Mouse (Mus musculus) neural tube, embryonic 13.5 days (tissue): Measurements from ENCODE around the gene Cerkl. TPM values are rescaled to one million over a fixed set of nuclear protein-coding genes. Genes with fewer than 3 reads are reported as not detected.

Experiments
- polyA plus RNA-seq: library from polyadenylated mRNA; unstranded; fragments of >200 nt; fragmentation: Nextera tagmentation; extraction: Ambion mirVana; gene quantifications from 2 replicates; pipeline ENCODE4 v1.2.1, GENCODE M21; 2015

Gene Cerkl
- polyA plus RNA-seq, 1 experiment from 2014 or later = 2.3 TPM

Other genes with a start within 250 kb of the Cerkl start
- gene Itga4, start 201.4 kb downstream of the Cerkl start, polyA plus RNA-seq = 5.4 and 5.5 TPM in 2 replicates
- gene Neurod1, start within 50 bp of the Cerkl start, polyA plus RNA-seq = 29.7 and 36.7 TPM in 2 replicates
- 7.2 and 8.1 TPM in 2 replicates for gene Itprid2, start 178.6 kb upstream of the Cerkl start, polyA plus RNA-seq